Mouse (Mus musculus): ENCODE results near the gene Atxn3.

The Atxn3 gene

GRCm38 (mm10) chr12:101957942-101958544, at the start of gene Atxn3:
TSS of gene Atxn3 (minus strand) at chr12:101958246.
- DNase-seq (ENCODE audit: extremely low read depth, insufficient read length, low spot score): peak; percentile 93

DNA sequence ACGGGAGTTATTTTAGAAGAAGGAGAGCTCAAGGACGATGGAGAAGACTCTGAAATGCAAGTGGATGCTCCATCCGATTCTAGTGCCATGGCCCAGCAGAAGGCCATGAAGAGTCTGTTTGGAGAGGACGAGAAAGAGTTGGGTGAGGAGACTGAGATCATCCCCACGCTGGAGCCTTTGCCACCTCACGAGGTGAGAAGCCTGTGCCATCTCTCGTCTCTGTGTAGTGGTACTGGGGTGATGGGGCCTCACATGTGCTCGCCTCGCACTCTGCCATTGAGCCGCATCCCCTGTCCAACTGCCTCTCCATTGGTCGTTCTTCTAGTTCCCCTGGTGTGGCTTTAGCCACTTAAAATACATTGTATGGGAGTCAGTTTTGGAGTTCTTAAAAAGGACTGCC, 42.7 kb upstream of the Atxn3 start:
- no peak for DNase-seq (ENCODE audit: extremely low read depth, insufficient read length, low spot score)

- DNase-seq (ENCODE audit: extremely low read depth, insufficient read length, low spot score): no peak
These were observed 40.9 kb upstream of the Atxn3 start for GRCm38 (mm10) chr12:101998929-101999328.

DNA sequence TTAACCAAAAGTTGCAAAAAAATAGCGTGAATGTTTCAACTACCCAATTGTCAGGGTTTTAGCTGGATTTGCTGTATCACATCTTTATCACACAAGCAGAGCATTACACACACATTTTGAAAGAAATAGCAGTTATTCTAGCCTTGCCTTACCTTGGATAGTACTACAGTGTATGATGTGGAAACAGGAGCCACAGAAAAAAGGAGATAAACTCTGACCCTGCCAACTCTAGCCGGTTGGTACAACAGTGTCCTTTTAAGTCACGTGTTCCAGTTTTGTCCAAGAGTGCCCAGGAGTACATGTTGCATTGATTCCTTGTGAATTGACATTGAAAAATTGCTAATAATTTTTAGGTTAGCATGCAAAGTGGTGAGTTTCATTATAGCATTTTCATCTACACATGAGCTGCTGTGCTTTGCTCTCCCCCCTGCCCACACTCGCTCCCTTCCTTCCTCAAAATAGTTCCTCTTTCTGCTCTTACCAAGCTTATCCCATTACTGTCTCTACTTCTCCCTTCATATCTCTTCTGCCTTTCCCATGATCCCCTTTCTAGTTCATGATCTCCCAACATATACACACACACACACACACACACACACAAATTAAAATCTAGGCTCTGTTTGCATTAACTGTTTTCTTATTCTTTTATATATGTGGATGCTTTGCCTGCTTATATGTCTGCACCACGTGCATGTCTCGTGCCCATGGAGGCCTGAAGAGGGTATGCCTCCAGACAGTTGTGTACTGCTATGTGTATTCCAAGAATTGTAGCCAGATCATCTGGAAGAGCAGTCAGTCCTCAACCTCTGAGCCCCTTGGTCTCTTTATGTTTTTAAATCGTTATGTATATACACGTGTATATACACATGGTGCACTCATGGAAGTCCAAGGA, 36.8 kb upstream of the Atxn3 start:
- DNase-seq (ENCODE audit: extremely low read depth, insufficient read length, low spot score): no peak

- DNase-seq (ENCODE audit: extremely low read depth, insufficient read length, low spot score): no peak
These were observed 29.6 kb upstream of the Atxn3 start for GRCm38 (mm10) chr12:101987659-101988058.

- DNase-seq (ENCODE audit: extremely low read depth, insufficient read length, low spot score): no peak
These were observed 27.1 kb upstream of the Atxn3 start for GRCm38 (mm10) chr12:101985110-101985509.

GRCm38 (mm10) chr12:101982977-101983376, 24.9 kb upstream of the Atxn3 start:
- DNase-seq (ENCODE audit: extremely low read depth, insufficient read length, low spot score): no peak

DNA sequence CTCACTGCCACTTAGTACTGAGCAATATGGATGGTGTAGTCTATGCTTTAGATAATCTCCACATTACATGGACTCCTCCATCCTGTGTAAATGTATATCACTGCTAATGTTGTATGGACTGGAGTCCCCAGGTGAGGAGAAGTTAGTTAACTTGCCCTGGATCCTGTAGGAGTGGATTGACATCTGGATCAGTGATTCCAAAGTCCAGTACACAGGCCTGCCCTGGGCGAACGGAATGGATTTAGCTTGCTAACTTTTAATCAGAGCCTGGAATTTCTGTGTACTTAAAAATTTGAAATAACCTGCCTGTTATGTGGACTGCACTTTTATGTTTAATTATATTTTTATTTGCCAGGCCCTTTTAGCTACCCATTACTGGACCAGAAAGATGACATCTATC, 23.5 kb upstream of the Atxn3 start:
- no peak for DNase-seq (ENCODE audit: extremely low read depth, insufficient read length, low spot score)

DNA sequence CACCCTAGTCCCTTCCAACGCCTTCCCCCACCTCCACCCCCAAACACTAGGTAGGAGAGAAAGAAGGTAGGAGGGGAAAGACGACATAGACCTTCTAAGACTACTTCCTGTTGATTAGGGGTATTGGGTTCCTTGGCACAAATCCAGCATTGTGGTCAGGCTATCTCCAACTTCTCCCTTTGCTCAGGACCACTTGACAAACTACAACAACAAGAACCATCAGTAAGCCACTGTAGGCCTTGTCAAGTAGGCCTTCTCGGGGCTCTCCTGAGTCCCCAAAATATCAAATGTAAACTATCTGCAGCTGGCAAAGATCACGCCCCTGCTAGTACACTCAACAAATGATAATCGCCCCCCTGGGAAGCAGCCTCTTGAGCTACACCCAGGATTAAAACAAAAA, 22.2 kb upstream of the Atxn3 start:
- DNase-seq (ENCODE audit: extremely low read depth, insufficient read length, low spot score): no peak

GRCm38 (mm10) chr12:101979213-101979750, 21.2 kb upstream of the Atxn3 start:
- DNase-seq (ENCODE audit: extremely low read depth, insufficient read length, low spot score): no peak

GRCm38 (mm10) chr12:101978588-101978987, 20.5 kb upstream of the Atxn3 start:
- DNase-seq (ENCODE audit: extremely low read depth, insufficient read length, low spot score): no peak

DNA sequence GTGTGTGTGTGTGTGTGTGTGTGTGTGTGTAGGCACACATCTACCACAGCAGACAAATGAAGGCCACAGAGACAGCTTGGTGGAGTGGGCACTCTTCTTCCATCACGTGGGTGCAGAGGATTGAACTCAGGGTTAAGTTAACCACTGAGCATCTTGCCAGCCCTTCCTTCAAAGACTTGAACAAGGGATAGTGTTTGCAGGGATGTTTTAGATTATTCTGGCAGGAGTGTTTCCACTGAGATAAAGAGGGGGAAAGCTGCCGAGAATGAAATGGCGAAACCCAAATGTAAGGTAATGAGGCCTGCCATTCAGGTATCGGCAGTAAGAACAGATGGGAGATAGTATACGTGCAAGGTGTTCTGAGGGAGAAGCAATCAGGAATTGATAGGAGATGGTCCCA, 20.1 kb upstream of the Atxn3 start:
- DNase-seq (ENCODE audit: extremely low read depth, insufficient read length, low spot score): no peak

GRCm38 (mm10) chr12:101977404-101977915, 19.4 kb upstream of the Atxn3 start:
- no peak for DNase-seq (ENCODE audit: extremely low read depth, insufficient read length, low spot score)

GRCm38 (mm10) chr12:101976651-101977403, 18.8 kb upstream of the Atxn3 start:
- DNase-seq (ENCODE audit: extremely low read depth, insufficient read length, low spot score): no peak

- peak; percentile 90 for DNase-seq (ENCODE audit: extremely low read depth, insufficient read length, low spot score)
These were observed 17.8 kb upstream of the Atxn3 start, which contains the start of gene Cpsf2 for GRCm38 (mm10) chr12:101975601-101976571. TSS of gene Cpsf2 (plus strand) at chr12:101975988.

GRCm38 (mm10) chr12:101975167-101975600, 17.1 kb upstream of the Atxn3 start:
- no peak for DNase-seq (ENCODE audit: extremely low read depth, insufficient read length, low spot score)

DNA sequence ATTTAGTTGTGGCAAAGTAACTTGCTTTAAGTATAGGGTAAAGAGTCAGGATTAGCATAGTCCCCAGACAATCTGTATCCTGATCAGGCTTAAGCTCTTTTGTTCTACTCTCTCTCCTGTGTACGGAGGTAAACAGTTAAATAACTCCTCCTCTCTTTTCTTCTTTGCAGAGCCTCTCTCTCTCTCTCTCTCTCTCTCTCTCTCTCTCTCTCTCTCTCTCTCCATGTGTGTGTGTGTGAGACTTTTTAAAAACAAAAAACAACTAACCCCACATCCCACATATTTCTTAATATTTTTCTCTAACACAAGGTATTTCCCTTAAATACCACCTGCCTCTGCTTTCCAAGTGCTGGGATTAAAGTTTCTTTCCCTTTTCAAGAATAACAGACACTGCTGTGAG, 16.5 kb upstream of the Atxn3 start:
- no peak for DNase-seq (ENCODE audit: extremely low read depth, insufficient read length, low spot score)

- no peak for DNase-seq (ENCODE audit: extremely low read depth, insufficient read length, low spot score)
These were observed 14.2 kb upstream of the Atxn3 start for GRCm38 (mm10) chr12:101972230-101972629.

DNA sequence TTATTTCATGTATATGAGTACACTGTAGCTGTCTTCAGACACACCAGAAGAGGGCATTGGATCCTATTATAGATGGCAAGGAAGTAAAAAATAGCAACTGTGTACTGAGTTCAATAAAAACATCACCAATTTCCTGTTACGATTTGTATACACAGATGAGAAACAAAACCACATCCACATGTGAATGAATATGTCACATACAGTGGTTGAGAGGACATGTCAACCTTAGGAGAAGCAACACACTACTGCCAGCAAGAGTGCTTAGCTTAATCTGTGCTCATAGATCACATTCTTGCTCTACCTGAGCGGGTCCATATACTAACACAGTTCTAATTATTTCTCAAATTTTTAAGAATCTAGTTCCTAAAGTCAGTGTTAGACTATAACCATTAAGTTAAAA, 13.3 kb upstream of the Atxn3 start:
- DNase-seq (ENCODE audit: extremely low read depth, insufficient read length, low spot score): no peak
